Mouse (Mus musculus): Measurements from ENCODE around the gene Smyd3. TPM values are rescaled to one million over a fixed set of nuclear protein-coding genes. Genes with fewer than 3 reads are reported as not detected.

Smyd3 gene
- polyA plus RNA-seq, 1 experiment from 2014 or later: 12.1 TPM

- Histone ChIP-seq H3K27ac (replicated peaks) (no peak overlapping the region), H3K9me3 (ENCODE audit: control insufficient read depth, low read length) (no peaks in the 10 kb centered on the region), H3K9ac (ENCODE audit: low read length) (no peak overlapping the region), H3K27me3 (ENCODE audit: control insufficient read depth, insufficient read depth, low read length) (no peaks in the 10 kb centered on the region), H3K4me3 (ENCODE audit: low read depth, low read length) (no peak overlapping the region), H3K4me2 (replicated peaks; ENCODE audit: low read depth) (no peak overlapping the region), H3K36me3 (ENCODE audit: control insufficient read depth, insufficient read depth, low read length) (no peaks in the 10 kb centered on the region), H3K4me1 (replicated peaks; ENCODE audit: control insufficient read depth, insufficient read depth) (no peaks in the 10 kb centered on the region)
- TF ChIP-seq EP300 (optimal IDR thresholded peaks at IDR 0.05) (no peak), CTCF (IDR thresholded peaks at IDR 0.05; ENCODE audit: low read depth) (no peak)
- ATAC-seq (ENCODE audit: low FRiP score, low TSS enrichment) (no peak), DNase-seq (ENCODE audit: low spot score) (no peak)
- WGBS: 85% methylated on average over 6 of the region's 6 CpGs
Measured at GRCm38 (mm10) chr1:179183499-179183898, 334.3 kb downstream of the Smyd3 start.

GRCm38 (mm10) chr1:179180546-179180945 lies 337.3 kb downstream of the Smyd3 start:
- Histone ChIP-seq H3K36me3 (ENCODE audit: control insufficient read depth, insufficient read depth, low read length) (no peaks in the 10 kb centered on the region), H3K4me1 (replicated peaks; ENCODE audit: control insufficient read depth, insufficient read depth) (no peaks in the 10 kb centered on the region), H3K9ac (ENCODE audit: low read length) (no peak overlapping the region), H3K4me3 (ENCODE audit: low read depth, low read length) (no peak overlapping the region), H3K27me3 (ENCODE audit: control insufficient read depth, insufficient read depth, low read length) (no peaks in the 10 kb centered on the region), H3K9me3 (ENCODE audit: control insufficient read depth, low read length) (no peaks in the 10 kb centered on the region), H3K4me2 (replicated peaks; ENCODE audit: low read depth) (no peak overlapping the region), H3K27ac (replicated peaks) (no peak overlapping the region)
- TF ChIP-seq CTCF (IDR thresholded peaks at IDR 0.05; ENCODE audit: low read depth) (no peak), EP300 (optimal IDR thresholded peaks at IDR 0.05) (no peak)
- no peak for DNase-seq (ENCODE audit: low spot score)
- ATAC-seq (ENCODE audit: low FRiP score, low TSS enrichment): no peak
- WGBS: 33% methylated on average over 3 of the region's 3 CpGs

GRCm38 (mm10) chr1:179176861-179177658 lies 340.8 kb downstream of the Smyd3 start:
- WGBS: 62% methylated on average over 14 of the region's 14 CpGs
- no peaks in the 10 kb centered on the region for H3K9me3 ChIP-seq (ENCODE audit: control insufficient read depth, low read length)
- H3K27ac ChIP-seq (replicated peaks): no peak overlapping the region
- DNase-seq (ENCODE audit: low spot score) (no peak), ATAC-seq (ENCODE audit: low FRiP score, low TSS enrichment) (no peak)
- no peaks in the 10 kb centered on the region for H3K4me1 ChIP-seq (replicated peaks; ENCODE audit: control insufficient read depth, insufficient read depth)
- H3K36me3 ChIP-seq (ENCODE audit: control insufficient read depth, insufficient read depth, low read length): no peaks in the 10 kb centered on the region
- H3K27me3 ChIP-seq (ENCODE audit: control insufficient read depth, insufficient read depth, low read length): no peaks in the 10 kb centered on the region
- TF ChIP-seq CTCF (IDR thresholded peaks at IDR 0.05; ENCODE audit: low read depth) (no peak), EP300 (optimal IDR thresholded peaks at IDR 0.05) (no peak)
- H3K4me2 ChIP-seq (replicated peaks; ENCODE audit: low read depth): no peak overlapping the region
- no peak overlapping the region for H3K9ac ChIP-seq (ENCODE audit: low read length)
- no peak overlapping the region for H3K4me3 ChIP-seq (ENCODE audit: low read depth, low read length)

- Histone ChIP-seq H3K4me3 (ENCODE audit: low read depth, low read length) (no peak overlapping the region), H3K27me3 (ENCODE audit: control insufficient read depth, insufficient read depth, low read length) (no peaks in the 10 kb centered on the region), H3K4me2 (replicated peaks; ENCODE audit: low read depth) (no peak overlapping the region), H3K9ac (ENCODE audit: low read length) (no peak overlapping the region), H3K4me1 (replicated peaks; ENCODE audit: control insufficient read depth, insufficient read depth) (no peaks in the 10 kb centered on the region), H3K36me3 (ENCODE audit: control insufficient read depth, insufficient read depth, low read length) (no peaks in the 10 kb centered on the region), H3K9me3 (ENCODE audit: control insufficient read depth, low read length) (no peaks in the 10 kb centered on the region), H3K27ac (replicated peaks) (no peak overlapping the region)
- no peak for ATAC-seq (ENCODE audit: low FRiP score, low TSS enrichment)
- DNase-seq (ENCODE audit: low spot score): no peak
- no peak for TF ChIP-seq CTCF (IDR thresholded peaks at IDR 0.05; ENCODE audit: low read depth)
- 52% methylated on average over 4 of the region's 4 CpGs for WGBS
Measured at GRCm38 (mm10) chr1:179174241-179174640, 343.6 kb downstream of the Smyd3 start.

- ATAC-seq (ENCODE audit: low FRiP score, low TSS enrichment) (no peak), DNase-seq (ENCODE audit: low spot score) (no peak)
- no peak overlapping the region for H3K9ac ChIP-seq (ENCODE audit: low read length)
- H3K4me2 ChIP-seq (replicated peaks; ENCODE audit: low read depth): no peak overlapping the region
- no peak overlapping the region for H3K27ac ChIP-seq (replicated peaks)
- 92% methylated on average over 8 of the region's 8 CpGs for WGBS
- no peaks in the 10 kb centered on the region for H3K36me3 ChIP-seq (ENCODE audit: control insufficient read depth, insufficient read depth, low read length)
- H3K9me3 ChIP-seq (ENCODE audit: control insufficient read depth, low read length): no peaks in the 10 kb centered on the region
- H3K4me1 ChIP-seq (replicated peaks; ENCODE audit: control insufficient read depth, insufficient read depth): no peaks in the 10 kb centered on the region
- H3K4me3 ChIP-seq (ENCODE audit: low read depth, low read length): no peak overlapping the region
- H3K27me3 ChIP-seq (ENCODE audit: control insufficient read depth, insufficient read depth, low read length): no peaks in the 10 kb centered on the region
- TF ChIP-seq CTCF (IDR thresholded peaks at IDR 0.05; ENCODE audit: low read depth) (no peak), EP300 (optimal IDR thresholded peaks at IDR 0.05) (no peak)
Measured at GRCm38 (mm10) chr1:179170555-179170954, 347.3 kb downstream of the Smyd3 start.

GRCm38 (mm10) chr1:179169749-179170148 lies 348.1 kb downstream of the Smyd3 start:
- Histone ChIP-seq H3K9ac (ENCODE audit: low read length) (no peak overlapping the region), H3K4me3 (ENCODE audit: low read depth, low read length) (no peak overlapping the region), H3K36me3 (ENCODE audit: control insufficient read depth, insufficient read depth, low read length) (no peaks in the 10 kb centered on the region), H3K4me2 (replicated peaks; ENCODE audit: low read depth) (no peak overlapping the region), H3K27ac (replicated peaks) (no peak overlapping the region), H3K27me3 (ENCODE audit: control insufficient read depth, insufficient read depth, low read length) (no peaks in the 10 kb centered on the region), H3K9me3 (ENCODE audit: control insufficient read depth, low read length) (no peaks in the 10 kb centered on the region), H3K4me1 (replicated peaks; ENCODE audit: control insufficient read depth, insufficient read depth) (no peaks in the 10 kb centered on the region)
- DNase-seq (ENCODE audit: low spot score) (no peak), ATAC-seq (ENCODE audit: low FRiP score, low TSS enrichment) (peak; percentile 82)
- no peak for TF ChIP-seq CTCF (IDR thresholded peaks at IDR 0.05; ENCODE audit: low read depth)
- no peak for TF ChIP-seq EP300 (optimal IDR thresholded peaks at IDR 0.05)
- 59% methylated on average over 3 of the region's 3 CpGs for WGBS

All from stomach, postnatal 0 days (tissue).